Mouse (Mus musculus) heart, adult 2 months (tissue): Measurements from ENCODE around the gene Yif1a. TPM values are rescaled to one million over a fixed set of nuclear protein-coding genes. Genes with fewer than 3 reads are reported as not detected.

Experiments
- DNase-seq, 2 experiments: peaks; one replicate each; pipeline ENCODE4 v3.0.0; 2021
- H3K27ac ChIP-seq: fragments of 200-600 bp; 2 replicates; pipeline ENCODE4 v1.8.1; 2022
- H3K27me3 ChIP-seq: fragments of 200-500 bp; 2 replicates; pipeline ENCODE4 v1.6.1; 2012; ENCODE audit warnings: mild to moderate bottlenecking, low read length, inconsistent platforms, mixed read lengths; ENCODE audit not compliant: control insufficient read depth, insufficient read depth
- H3K36me3 ChIP-seq: fragments of 200-500 bp; 2 replicates; pipeline ENCODE4 v1.6.1; 2012; ENCODE audit warnings: low read length, inconsistent platforms; ENCODE audit not compliant: control insufficient read depth, insufficient read depth
- H3K4me1 ChIP-seq: fragments of 200-500 bp; 2 replicates; pipeline ENCODE4 v1.6.1; 2011; ENCODE audit warnings: low read length; ENCODE audit not compliant: control insufficient read depth, insufficient read depth
- H3K4me3 ChIP-seq: fragments of 200-600 bp; 2 replicates; pipeline ENCODE4 v1.8.1; 2022
- H3K79me2 ChIP-seq: fragments of 200-500 bp; replicated peaks from 2 replicates; pipeline ENCODE4 v1.6.1; 2012; ENCODE audit warnings: mild to moderate bottlenecking, inconsistent platforms, low read length, moderate library complexity, mixed read lengths; ENCODE audit not compliant: control insufficient read depth, insufficient read depth
- H3K9ac ChIP-seq: fragments of 200-500 bp; 2 replicates; pipeline ENCODE4 v1.6.1; 2012; ENCODE audit warnings: low read depth, mild to moderate bottlenecking, control low read depth, inconsistent platforms, low read length, mixed read lengths
- CTCF ChIP-seq: fragments of 200-600 bp; IDR thresholded peaks from 2 replicates; pipeline ENCODE4 v1.8.1; 2022; ENCODE audit warnings: antibody characterized with exemption, mild to moderate bottlenecking, moderate library complexity
- EP300 ChIP-seq: fragments of 200-500 bp; IDR thresholded peaks from 2 replicates; pipeline ENCODE4 v1.6.1; 2011; ENCODE audit warnings: low read depth, low read length, control low read depth; ENCODE audit not compliant: insufficient read depth
- POLR2A ChIP-seq: fragments of 200-500 bp; IDR thresholded peaks from 2 replicates; pipeline ENCODE4 v1.6.1; 2011; ENCODE audit warnings: mild to moderate bottlenecking, low read depth, low read length, control low read depth; ENCODE audit not compliant: insufficient read depth
- WGBS: fragments of 180-500 bp; shearing (Covaris S2); methylation state at CpG from one replicate; pipeline ENCODE4 v1.1.7; 2018; 5-methylcytosine and 5-hydroxymethylcytosine counted together
- intact Hi-C: fragments of 180-260 bp; cut with DNase I; formaldehyde crosslinking; loops from one replicate; pipeline ENCODE4 v1.15.1; 2025
- polyA plus RNA-seq: library from polyadenylated mRNA; depleted of rRNA; stranded (reverse); fragments of >200 nt; gene quantifications from 2 replicates; pipeline ENCODE4 v1.2.3, GENCODE M21; 2012
- total RNA-seq, 2 experiments: library from RNA; stranded (reverse); gene quantifications; 2 replicates each; pipeline ENCODE4 v1.2.3; 2021

The Yif1a gene
- total and polyA plus RNA-seq, 3 experiments = 90.8 to 242 (median 108) TPM

GRCm38 (mm10) chr19:5089324-5089723, 986 bp downstream of the Yif1a start:
- Histone ChIP-seq H3K36me3 (no peaks in the 10 kb centered on the region), H3K4me1 (peaks cover 7% of the 10 kb centered on the region), H3K27me3 (peaks cover 6% of the 10 kb centered on the region; the same call in 1 of the 2 replicates), H3K79me2 (no peaks in the 10 kb centered on the region), H3K4me3 (no peak overlapping the region), H3K9ac (no peak overlapping the region), H3K27ac (no peak overlapping the region)
- intact Hi-C loops = loop anchor here (2.0 to 5.0 kb wide), 2 partner anchors 17 to 52 kb away; partner anchors contain the start of genes AC124502.3, B4gat1 and Rab1b
- DNase-seq = no peak
- no peak for TF ChIP-seq EP300
- no peak for TF ChIP-seq CTCF
- no peak for TF ChIP-seq POLR2A
- WGBS = 89% methylated on average over 4 of the region's 4 CpGs

- no peaks in the 10 kb centered on the region for H3K79me2 ChIP-seq
- WGBS = 89% methylated on average over 10 of the region's 10 CpGs
- H3K27ac ChIP-seq = no peak overlapping the region
- no peak overlapping the region for H3K9ac ChIP-seq
- peaks cover 8% of the 10 kb centered on the region for H3K4me1 ChIP-seq
- H3K36me3 ChIP-seq = no peaks in the 10 kb centered on the region
- no peak for DNase-seq
- TF ChIP-seq CTCF (no peak), POLR2A (no peak), EP300 (no peak)
- no peak overlapping the region for H3K4me3 ChIP-seq
- no peaks in the 10 kb centered on the region for H3K27me3 ChIP-seq
- intact Hi-C loops = no loop called here
These were observed 3.7 kb downstream of the Yif1a start for GRCm38 (mm10) chr19:5092083-5092482.

- Histone ChIP-seq H3K4me3 (no peak overlapping the region), H3K36me3 (no peaks in the 10 kb centered on the region), H3K27me3 (no peaks in the 10 kb centered on the region), H3K27ac (no peak overlapping the region), H3K4me1 (peaks cover 4% of the 10 kb centered on the region), H3K79me2 (no peaks in the 10 kb centered on the region), H3K9ac (no peak overlapping the region)
- 71% methylated on average over 12 of the region's 12 CpGs for WGBS
- intact Hi-C loops = loop anchor here (1.0 kb wide), 1 partner anchor 46 kb away; no protein-coding TSS in a partner anchor
- TF ChIP-seq CTCF = no peak
- no peak for TF ChIP-seq POLR2A
- TF ChIP-seq EP300 = no peak
- no peak for DNase-seq
These were observed 5.3 kb downstream of the Yif1a start for GRCm38 (mm10) chr19:5093481-5094242.

- TF ChIP-seq EP300 = 0 out of 2 replicates have a peak, but pooled peaks have one; percentile 30
- 0 out of 2 replicates have a peak, but pooled peaks have one; percentile 38 for TF ChIP-seq POLR2A
- peak; percentile 94 for TF ChIP-seq CTCF
- H3K4me3 ChIP-seq = no peak overlapping the region
- peaks cover 2% of the 10 kb centered on the region; the same call in 1 of the 2 replicates for H3K4me1 ChIP-seq
- DNase-seq = peak; percentile 86 to 91
- WGBS = 2% methylated on average over 21 of the region's 21 CpGs
- H3K79me2 ChIP-seq = no peaks in the 10 kb centered on the region
- no peaks in the 10 kb centered on the region for H3K27me3 ChIP-seq
- intact Hi-C loops = loop anchor here (1.0 kb wide), 1 partner anchor 45 kb away; no protein-coding TSS in a partner anchor
- no peak overlapping the region for H3K27ac ChIP-seq
- H3K36me3 ChIP-seq = no peaks in the 10 kb centered on the region
- no peak overlapping the region for H3K9ac ChIP-seq
These were observed 5.9 kb downstream of the Yif1a start for GRCm38 (mm10) chr19:5094243-5094632.

GRCm38 (mm10) chr19:5094746-5095417, 6.5 kb downstream of the Yif1a start:
- 35% methylated on average over 11 of the region's 11 CpGs for WGBS
- H3K36me3 ChIP-seq = no peaks in the 10 kb centered on the region
- no peaks in the 10 kb centered on the region for H3K27me3 ChIP-seq
- H3K4me1 ChIP-seq = peaks cover 2% of the 10 kb centered on the region; the same call in 1 of the 2 replicates
- no peak overlapping the region for H3K4me3 ChIP-seq
- TF ChIP-seq CTCF (no peak), EP300 (no peak), POLR2A (no peak)
- no peaks in the 10 kb centered on the region for H3K79me2 ChIP-seq
- no peak for DNase-seq
- intact Hi-C loops = loop anchor here (1.0 kb wide), 1 partner anchor 44 kb away; no protein-coding TSS in a partner anchor
- no peak overlapping the region for H3K27ac ChIP-seq
- H3K9ac ChIP-seq = no peak overlapping the region

- Histone ChIP-seq H3K27ac (no peak overlapping the region), H3K36me3 (no peaks in the 10 kb centered on the region), H3K79me2 (no peaks in the 10 kb centered on the region), H3K9ac (no peak overlapping the region), H3K4me3 (no peak overlapping the region), H3K27me3 (no peaks in the 10 kb centered on the region), H3K4me1 (peaks cover 2% of the 10 kb centered on the region; the same call in 1 of the 2 replicates)
- 4% methylated on average over 9 of the region's 9 CpGs for WGBS
- DNase-seq = no peak
- intact Hi-C loops = no loop called here
- TF ChIP-seq EP300 = no peak
- TF ChIP-seq POLR2A = no peak
These were observed 7.6 kb downstream of the Yif1a start for GRCm38 (mm10) chr19:5095887-5096474.
